Mouse (Mus musculus): ENCODE results near the gene Cdh15. TPM values are rescaled to one million over a fixed set of nuclear protein-coding genes. Genes with fewer than 3 reads are reported as not detected.

The Cdh15 gene
- polyA plus RNA-seq, 1 experiment from 2014 or later: 0.67 TPM

DNA sequence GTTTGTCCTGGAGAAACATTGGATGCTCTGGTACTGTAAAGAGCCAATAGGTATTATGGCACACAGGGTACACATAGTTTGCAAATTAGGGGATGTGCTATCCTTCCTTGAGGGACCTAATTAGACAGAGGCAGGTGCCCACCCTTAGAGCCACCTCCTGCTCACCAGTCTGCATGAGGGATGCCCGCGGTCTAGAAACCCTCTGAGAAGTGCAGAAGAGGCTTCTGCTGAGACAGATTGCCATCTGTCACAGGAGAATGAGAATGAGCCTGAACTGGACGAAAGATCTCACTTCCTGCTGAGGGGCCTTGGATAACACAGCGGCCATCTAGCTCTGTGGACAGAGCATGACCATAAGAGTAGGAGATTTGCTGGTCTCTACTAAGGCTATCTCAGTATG, 65.1 kb downstream of the Cdh15 start:
- H3K36me3 ChIP-seq (ENCODE audit: control insufficient read depth, insufficient read depth, low read length): 0 out of 2 replicates have a peak, but pooled peaks cover under 1% of the 10 kb centered on the region
- H3K27ac ChIP-seq (ENCODE audit: low read depth, low read length): no peak overlapping the region
- H3K9me3 ChIP-seq (replicated peaks; ENCODE audit: control insufficient read depth, low read length): no peaks in the 10 kb centered on the region
- WGBS (ENCODE audit: insufficient replicate concordance): 84% methylated on average over 4 of the region's 4 CpGs
- no peak for ATAC-seq (replicated peaks; ENCODE audit: insufficient number of reproducible peaks, low FRiP score, low TSS enrichment)
- H3K9ac ChIP-seq (ENCODE audit: low read depth, low read length): no peak overlapping the region
- no peak overlapping the region for H3K4me2 ChIP-seq
- no peak overlapping the region for H3K4me3 ChIP-seq (ENCODE audit: low read depth, low read length)
- H3K27me3 ChIP-seq (ENCODE audit: control insufficient read depth, insufficient read depth, low read length): no peaks in the 10 kb centered on the region
- peaks cover 19% of the 10 kb centered on the region for H3K4me1 ChIP-seq (ENCODE audit: control insufficient read depth, insufficient read depth, low read length)

DNA sequence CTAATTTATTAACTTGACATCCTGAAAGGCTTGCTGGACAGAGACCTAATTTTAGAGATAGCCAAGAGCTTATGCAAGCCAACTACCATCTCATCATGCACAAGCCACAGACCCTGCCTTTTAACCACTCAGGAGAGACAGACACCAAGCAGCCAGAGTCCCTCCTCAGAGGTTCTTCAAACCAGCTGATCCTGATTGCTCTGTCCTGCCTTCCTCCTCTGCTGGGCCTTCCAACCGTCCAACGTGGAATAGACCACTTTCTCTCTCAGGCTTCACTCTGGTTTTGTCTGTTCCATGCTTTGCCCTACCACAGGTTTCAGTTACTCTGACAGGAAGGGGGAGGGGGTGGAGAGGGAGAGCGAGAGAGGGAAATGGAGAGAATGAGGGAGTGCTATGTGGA, 69.0 kb downstream of the Cdh15 start:
- ATAC-seq (replicated peaks; ENCODE audit: insufficient number of reproducible peaks, low FRiP score, low TSS enrichment): no peak
- H3K4me3 ChIP-seq (ENCODE audit: low read depth, low read length): no peak overlapping the region
- peaks cover 52% of the 10 kb centered on the region for H3K4me1 ChIP-seq (ENCODE audit: control insufficient read depth, insufficient read depth, low read length)
- H3K27me3 ChIP-seq (ENCODE audit: control insufficient read depth, insufficient read depth, low read length): no peaks in the 10 kb centered on the region
- H3K9me3 ChIP-seq (replicated peaks; ENCODE audit: control insufficient read depth, low read length): no peaks in the 10 kb centered on the region
- no peak overlapping the region for H3K4me2 ChIP-seq
- no peaks in the 10 kb centered on the region for H3K36me3 ChIP-seq (ENCODE audit: control insufficient read depth, insufficient read depth, low read length)
- peak overlapping the region; percentile 92 for H3K27ac ChIP-seq (ENCODE audit: low read depth, low read length)
- WGBS (ENCODE audit: insufficient replicate concordance): 50% methylated on average over 3 of the region's 3 CpGs
- 0 out of 2 replicates have a peak overlapping the region, but pooled peaks have one; percentile 43 for H3K9ac ChIP-seq (ENCODE audit: low read depth, low read length)

Other genes with a start within 250 kb of the Cdh15 start
- 11.4 and 12.3 TPM in 2 replicates for gene Galns, start 236.5 kb upstream of the Cdh15 start, polyA plus RNA-seq (2014; fragmentation: Nextera tagmentation; extraction: Ambion mirVana)
- gene Trappc2l, start 236.3 kb upstream of the Cdh15 start, polyA plus RNA-seq (2014; fragmentation: Nextera tagmentation; extraction: Ambion mirVana): 49.8 and 60.0 TPM in 2 replicates
- gene Pabpn1l, start 225.2 kb upstream of the Cdh15 start, polyA plus RNA-seq (2014; fragmentation: Nextera tagmentation; extraction: Ambion mirVana): not detected in 2 replicates
- gene Cbfa2t3, start 148.9 kb upstream of the Cdh15 start, polyA plus RNA-seq (2014; fragmentation: Nextera tagmentation; extraction: Ambion mirVana): 5.2 and 5.4 TPM in 2 replicates
- 15.4 and 17.5 TPM in 2 replicates for gene Acsf3, start 72.5 kb upstream of the Cdh15 start, polyA plus RNA-seq (2014; fragmentation: Nextera tagmentation; extraction: Ambion mirVana)
- 49.5 and 51.3 TPM in 2 replicates for gene Ankrd11, start 194.3 kb downstream of the Cdh15 start, polyA plus RNA-seq (2014; fragmentation: Nextera tagmentation; extraction: Ambion mirVana)
- 48.7 and 49.4 TPM in 2 replicates for gene Spg7, start 215.0 kb downstream of the Cdh15 start, polyA plus RNA-seq (2014; fragmentation: Nextera tagmentation; extraction: Ambion mirVana)